Mouse (Mus musculus) embryo, embryonic 9.5 days (tissue): ENCODE measurements around the gene Sh3bp4.

ENCODE experiments used
- DNase-seq: peaks from one replicate; pipeline ENCODE4 v3.0.0-alpha.2; 2017; ENCODE audit errors: extremely low spot score

Sh3bp4 gene

GRCm38 (mm10) chr1:89127163-89127562 is 56.9 kb downstream of the Sh3bp4 start:
- DNase-seq: no peak

GRCm38 (mm10) chr1:89130429-89130828 is 60.2 kb downstream of the Sh3bp4 start:
- DNase-seq: no peak

- DNase-seq: no peak
These were observed 60.9 kb downstream of the Sh3bp4 start for GRCm38 (mm10) chr1:89131018-89131540.

GRCm38 (mm10) chr1:89131707-89132106 is 61.5 kb downstream of the Sh3bp4 start:
- DNase-seq: no peak

- no peak for DNase-seq
These were observed 63.1 kb downstream of the Sh3bp4 start for GRCm38 (mm10) chr1:89133266-89133665.

- no peak for DNase-seq
These were observed 63.5 kb downstream of the Sh3bp4 start for GRCm38 (mm10) chr1:89133717-89134116.

GRCm38 (mm10) chr1:89136089-89136811 is 66.0 kb downstream of the Sh3bp4 start:
- no peak for DNase-seq

- DNase-seq: no peak
These were observed 67.0 kb downstream of the Sh3bp4 start for GRCm38 (mm10) chr1:89137086-89137816.

- DNase-seq: no peak
These were observed 68.1 kb downstream of the Sh3bp4 start for GRCm38 (mm10) chr1:89138316-89138715.

- no peak for DNase-seq
These were observed 69.9 kb downstream of the Sh3bp4 start for GRCm38 (mm10) chr1:89140113-89140512.

- DNase-seq: no peak
These were observed 80.9 kb downstream of the Sh3bp4 start for GRCm38 (mm10) chr1:89151071-89151470.

GRCm38 (mm10) chr1:89152576-89152975 is 82.4 kb downstream of the Sh3bp4 start:
- no peak for DNase-seq

- DNase-seq: no peak
These were observed 83.0 kb downstream of the Sh3bp4 start for GRCm38 (mm10) chr1:89153203-89153602.

GRCm38 (mm10) chr1:89163483-89163882 is 93.3 kb downstream of the Sh3bp4 start:
- no peak for DNase-seq

- DNase-seq: no peak
These were observed 94.1 kb downstream of the Sh3bp4 start for GRCm38 (mm10) chr1:89164281-89164680.

- no peak for DNase-seq
These were observed 94.5 kb downstream of the Sh3bp4 start for GRCm38 (mm10) chr1:89164685-89165084.

- peak; percentile 45 for DNase-seq
These were observed 96.6 kb downstream of the Sh3bp4 start for GRCm38 (mm10) chr1:89166814-89167249.

- DNase-seq: no peak
These were observed 101.1 kb downstream of the Sh3bp4 start for GRCm38 (mm10) chr1:89171275-89171767.

- no peak for DNase-seq
These were observed 104.4 kb downstream of the Sh3bp4 start for GRCm38 (mm10) chr1:89174621-89175020.

- DNase-seq: no peak
These were observed 105.1 kb downstream of the Sh3bp4 start for GRCm38 (mm10) chr1:89175355-89175754.

GRCm38 (mm10) chr1:89183261-89183831 is 113.1 kb downstream of the Sh3bp4 start:
- peak; percentile 75 for DNase-seq

GRCm38 (mm10) chr1:89184111-89184785 is 114.0 kb downstream of the Sh3bp4 start:
- DNase-seq: no peak
